Mouse (Mus musculus): ENCODE measurements around the gene Celf1. TPM values are rescaled to one million over a fixed set of nuclear protein-coding genes. Genes with fewer than 3 reads are reported as not detected.

The Celf1 gene
- total and polyA plus RNA-seq, 3 experiments, result 46.2 to 212 (median 82.3) TPM

- DNase-seq (ENCODE audit: low read depth, low spot score), result no peak
- Histone ChIP-seq H3K4me3 (ENCODE audit: control insufficient read depth in 1 of 2, insufficient read depth in 1 of 2, low read depth in 2 of 2, low read length in 2 of 2) (no peak overlapping the region), H3K27me3 (ENCODE audit: control insufficient read depth in 1 of 2, insufficient read depth in 2 of 2, low read length in 2 of 2) (no peaks in the 10 kb centered on the region), H3K9ac (ENCODE audit: control insufficient read depth, low read depth, low read length, poor library complexity, severe bottlenecking) (no peak overlapping the region), H3K79me2 (ENCODE audit: control insufficient read depth, insufficient read depth, low read length, poor library complexity) (peaks cover 62% of the 10 kb centered on the region), H3K36me3 (ENCODE audit: control insufficient read depth in 1 of 2, insufficient read depth in 2 of 2, low read length in 2 of 2) (peaks cover 4 to 15% of the 10 kb centered on the region in 2 experiments), H3K27ac (ENCODE audit: control insufficient read depth, low read depth, low read length) (no peak overlapping the region), H3K9me3 (replicated peaks; ENCODE audit: insufficient read depth, low read length) (no peaks in the 10 kb centered on the region), H3K4me1 (ENCODE audit: control insufficient read depth in 1 of 2, insufficient read depth in 2 of 2, low read length in 2 of 2) (peaks cover 6% of the 10 kb centered on the region in 2 experiments)
- TF ChIP-seq HCFC1 (IDR thresholded peaks at IDR 0.05; ENCODE audit: low read depth, low read length) (no peak), CHD2 (IDR thresholded peaks at IDR 0.05; ENCODE audit: low read length) (no peak), JUND (IDR thresholded peaks at IDR 0.05; ENCODE audit: low read depth, low read length) (no peak), MAFK (IDR thresholded peaks at IDR 0.05; ENCODE audit: borderline replicate concordance, low read depth, low read length) (no peak), POLR2A (IDR thresholded peaks at IDR 0.05; ENCODE audit: control insufficient read depth in 1 of 2, insufficient read depth in 1 of 2, low read depth in 1 of 2, low read length in 2 of 2, poor library complexity in 1 of 2) (no peak), BHLHE40 (IDR thresholded peaks at IDR 0.05; ENCODE audit: borderline replicate concordance, low read depth, low read length) (no peak), POLR2AphosphoS5 (IDR thresholded peaks at IDR 0.05; ENCODE audit: borderline replicate concordance, low read depth, low read length) (no peak), MYB (IDR thresholded peaks at IDR 0.05; ENCODE audit: low read depth, low read length) (no peak), UBTF (IDR thresholded peaks at IDR 0.05; ENCODE audit: borderline replicate concordance, insufficient read depth, low read depth, low read length) (no peak)
These were observed 25.4 kb downstream of the Celf1 start for GRCm38 (mm10) chr2:90965466-90966080.

- H3K4me1 ChIP-seq (ENCODE audit: control insufficient read depth in 1 of 2, insufficient read depth in 2 of 2, low read length in 2 of 2), result peaks cover 6% of the 10 kb centered on the region in 2 experiments
- no peaks in the 10 kb centered on the region for H3K27me3 ChIP-seq (ENCODE audit: control insufficient read depth in 1 of 2, insufficient read depth in 2 of 2, low read length in 2 of 2)
- H3K9me3 ChIP-seq (replicated peaks; ENCODE audit: insufficient read depth, low read length), result no peaks in the 10 kb centered on the region
- no peak overlapping the region for H3K4me3 ChIP-seq (ENCODE audit: control insufficient read depth in 1 of 2, insufficient read depth in 1 of 2, low read depth in 2 of 2, low read length in 2 of 2)
- no peak for DNase-seq (ENCODE audit: low read depth, low spot score)
- TF ChIP-seq TBP (IDR thresholded peaks at IDR 0.05; ENCODE audit: low read depth, low read length) (no peak), ZC3H11A (IDR thresholded peaks at IDR 0.05; ENCODE audit: low read depth, low read length) (no peak), JUND (IDR thresholded peaks at IDR 0.05; ENCODE audit: low read depth, low read length) (no peak), GABPA (IDR thresholded peaks at IDR 0.05; ENCODE audit: low read depth, low read length) (no peak), ZNF384 (IDR thresholded peaks at IDR 0.05; ENCODE audit: low read depth, low read length) (no peak), MYB (IDR thresholded peaks at IDR 0.05; ENCODE audit: low read depth, low read length) (no peak), RAD21 (IDR thresholded peaks at IDR 0.05; ENCODE audit: low read depth, low read length) (no peak), MEF2A (IDR thresholded peaks at IDR 0.05; ENCODE audit: extremely low read depth, insufficient replicate concordance, low read depth, low read length, poor library complexity, severe bottlenecking) (no peak), TCF12 (IDR thresholded peaks at IDR 0.05; ENCODE audit: low read depth, low read length) (no peak), RCOR1 (IDR thresholded peaks at IDR 0.05; ENCODE audit: low read depth, low read length) (no peak), UBTF (IDR thresholded peaks at IDR 0.05; ENCODE audit: borderline replicate concordance, insufficient read depth, low read depth, low read length) (no peak), SMC3 (IDR thresholded peaks at IDR 0.05; ENCODE audit: low read depth, low read length) (no peak), CHD1 (IDR thresholded peaks at IDR 0.05; ENCODE audit: low read depth, low read length) (no peak), USF2 (IDR thresholded peaks at IDR 0.05; ENCODE audit: borderline replicate concordance in 1 of 2, insufficient read depth in 1 of 2, low read depth in 1 of 2, low read length in 2 of 2) (no peak), HCFC1 (IDR thresholded peaks at IDR 0.05; ENCODE audit: low read depth, low read length) (no peak), MAFK (IDR thresholded peaks at IDR 0.05; ENCODE audit: borderline replicate concordance, low read depth, low read length) (no peak), E2F4 (IDR thresholded peaks at IDR 0.05; ENCODE audit: borderline replicate concordance, low read depth, low read length) (no peak), MYC (IDR thresholded peaks at IDR 0.05; ENCODE audit: low read depth, low read length) (no peak), CHD2 (IDR thresholded peaks at IDR 0.05; ENCODE audit: low read length) (no peak), MAX (IDR thresholded peaks at IDR 0.05; ENCODE audit: low read length) (no peak)
- H3K9ac ChIP-seq (ENCODE audit: control insufficient read depth, low read depth, low read length, poor library complexity, severe bottlenecking), result no peak overlapping the region
- H3K27ac ChIP-seq (ENCODE audit: control insufficient read depth, low read depth, low read length), result no peak overlapping the region
- peaks cover 13 to 25% of the 10 kb centered on the region in 2 experiments for H3K36me3 ChIP-seq (ENCODE audit: control insufficient read depth in 1 of 2, insufficient read depth in 2 of 2, low read length in 2 of 2)
- H3K79me2 ChIP-seq (ENCODE audit: control insufficient read depth, insufficient read depth, low read length, poor library complexity), result peaks cover 48% of the 10 kb centered on the region
These were observed 30.4 kb downstream of the Celf1 start for GRCm38 (mm10) chr2:90970606-90971005.

Data from MEL (cell line).